Mouse (Mus musculus): ENCODE results near the gene Tas2r140. TPM values are rescaled to one million over a fixed set of nuclear protein-coding genes. Genes with fewer than 3 reads are reported as not detected.

Gene Tas2r140
- total RNA-seq (2012; rRNA removed) = not detected in 2 replicates

DNA sequence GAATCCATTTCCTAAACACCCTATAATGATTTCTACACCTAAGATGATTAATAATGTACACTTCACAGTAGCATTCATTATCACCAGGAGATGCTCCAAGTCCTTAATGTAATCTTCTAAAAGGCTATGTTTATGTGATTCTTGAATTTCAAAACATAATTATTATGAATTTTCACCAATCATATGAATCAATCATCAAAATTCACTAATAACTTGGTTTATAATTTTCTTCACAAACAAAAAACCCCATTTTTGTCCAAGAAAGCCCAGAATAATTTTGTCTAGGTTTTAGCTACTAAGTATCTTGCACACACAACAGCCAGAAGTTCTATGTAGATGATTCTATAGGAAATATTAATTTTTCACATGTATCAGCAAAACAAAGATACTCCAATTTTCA, at the start of gene Tas2r140:
Gene Tas2r140 (minus strand): TSS at position 101 of the 400 bp plus-strand sequence.
- Histone ChIP-seq H3K36me3 (ENCODE audit: control insufficient read depth, insufficient read depth, low read length, poor library complexity, severe bottlenecking) (no peaks in the 10 kb centered on the region), H3K27ac (ENCODE audit: insufficient read depth, low read depth, low read length, poor library complexity, severe bottlenecking) (no peak within 1 kb of the TSS), H3K4me1 (ENCODE audit: control insufficient read depth in 2 of 2, insufficient read depth in 2 of 2, low read length in 2 of 2, poor library complexity in 1 of 2) (no peaks in the 10 kb centered on the region), H3K4me3 (ENCODE audit: insufficient read depth in 1 of 2, low read depth in 1 of 2, low read length in 2 of 2, poor library complexity in 1 of 2, severe bottlenecking in 1 of 2) (no peak within 1 kb of the TSS), H3K9me3 (ENCODE audit: control insufficient read depth, insufficient read depth, low read depth, low read length) (no peaks in the 10 kb centered on the region), H3K9ac (ENCODE audit: insufficient read depth, low read depth, low read length, poor library complexity, severe bottlenecking) (no peak within 1 kb of the TSS)
- DNase-seq (ENCODE audit: low read depth, low spot score) = no peak
- in situ Hi-C loops (cut with MboI; ENCODE audit: low sequenced_read_pairs in 2 of 2, unreplicated experiment in 2 of 2) = no loop called here
- TF ChIP-seq MAFK (IDR thresholded peaks at IDR 0.05; ENCODE audit: insufficient read depth, low read depth, low read length) (no peak), CHD2 (IDR thresholded peaks at IDR 0.05; ENCODE audit: low read depth, low read length) (no peak)

DNA sequence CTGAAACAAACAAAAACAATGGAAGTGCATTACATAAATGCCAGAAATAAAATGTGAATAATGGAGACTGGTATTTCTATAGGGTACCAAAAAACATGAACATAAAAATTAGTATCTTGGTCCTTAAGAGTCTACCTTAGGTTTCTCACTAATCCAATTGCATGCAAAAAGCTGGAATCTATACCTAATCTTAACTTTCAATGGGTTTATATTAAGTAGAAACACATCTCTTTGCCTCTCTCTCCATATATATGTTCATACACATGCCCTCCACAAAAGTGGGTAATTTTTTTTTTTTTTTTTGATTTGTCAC, 48.9 kb upstream of the Tas2r140 start, which contains the start of gene Smim10l1:
Gene Smim10l1 (plus strand): TSS at position 301 of the 313 bp plus-strand sequence.
- Histone ChIP-seq H3K9ac (ENCODE audit: insufficient read depth, low read depth, low read length, poor library complexity, severe bottlenecking) (peak within 1 kb of the TSS; percentile 99), H3K36me3 (ENCODE audit: control insufficient read depth, insufficient read depth, low read length, poor library complexity, severe bottlenecking) (no peaks in the 10 kb centered on the region), H3K9me3 (ENCODE audit: control insufficient read depth, insufficient read depth, low read depth, low read length) (no peaks in the 10 kb centered on the region), H3K4me1 (ENCODE audit: control insufficient read depth in 2 of 2, insufficient read depth in 2 of 2, low read length in 2 of 2, poor library complexity in 1 of 2) (no peaks in the 10 kb centered on the region), H3K27ac (ENCODE audit: insufficient read depth, low read depth, low read length, poor library complexity, severe bottlenecking) (peak within 1 kb of the TSS; percentile 91), H3K4me3 (ENCODE audit: insufficient read depth in 1 of 2, low read depth in 1 of 2, low read length in 2 of 2, poor library complexity in 1 of 2, severe bottlenecking in 1 of 2) (peak within 1 kb of the TSS; percentile 77 to 88)
- TF ChIP-seq CHD2 (IDR thresholded peaks at IDR 0.05; ENCODE audit: low read depth, low read length) = no peak
- TF ChIP-seq ZNF384 (IDR thresholded peaks at IDR 0.05; ENCODE audit: low read depth, low read length) = 0 out of 2 replicates have a peak, but pooled peaks have one; percentile 33
- in situ Hi-C loops (cut with MboI; ENCODE audit: low sequenced_read_pairs in 2 of 2, unreplicated experiment in 2 of 2) = no loop called here
- DNase-seq (ENCODE audit: low read depth, low spot score) = no peak

DNA sequence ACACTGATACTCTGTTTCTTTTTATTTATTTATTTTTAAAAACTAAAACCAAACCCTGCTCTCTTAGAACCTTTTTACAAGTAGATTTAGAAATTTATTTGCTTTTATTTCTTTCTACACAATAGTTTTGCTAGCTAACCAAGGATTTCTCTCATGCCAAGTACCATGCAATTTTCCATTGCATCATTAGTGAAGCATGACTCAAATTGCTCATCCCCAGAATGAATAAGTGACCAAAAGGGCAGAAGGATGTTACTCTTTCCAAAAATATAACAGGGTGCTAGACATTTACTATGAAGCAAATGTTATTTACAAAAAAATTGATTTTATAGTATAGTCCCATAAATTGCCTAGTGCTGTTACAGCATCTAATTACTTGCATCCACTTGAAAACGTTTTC, 46.8 kb upstream of the Tas2r140 start:
- H3K4me1 ChIP-seq (ENCODE audit: control insufficient read depth in 2 of 2, insufficient read depth in 2 of 2, low read length in 2 of 2, poor library complexity in 1 of 2) = no peaks in the 10 kb centered on the region
- H3K4me3 ChIP-seq (ENCODE audit: insufficient read depth in 1 of 2, low read depth in 1 of 2, low read length in 2 of 2, poor library complexity in 1 of 2, severe bottlenecking in 1 of 2) = no peak overlapping the region
- H3K9me3 ChIP-seq (ENCODE audit: control insufficient read depth, insufficient read depth, low read depth, low read length) = no peaks in the 10 kb centered on the region
- H3K9ac ChIP-seq (ENCODE audit: insufficient read depth, low read depth, low read length, poor library complexity, severe bottlenecking) = no peak overlapping the region
- no peak for DNase-seq (ENCODE audit: low read depth, low spot score)
- no peaks in the 10 kb centered on the region for H3K36me3 ChIP-seq (ENCODE audit: control insufficient read depth, insufficient read depth, low read length, poor library complexity, severe bottlenecking)
- in situ Hi-C loops (cut with MboI; ENCODE audit: low sequenced_read_pairs in 2 of 2, unreplicated experiment in 2 of 2) = no loop called here
- H3K27ac ChIP-seq (ENCODE audit: insufficient read depth, low read depth, low read length, poor library complexity, severe bottlenecking) = no peak overlapping the region
- no peak for TF ChIP-seq MAFK (IDR thresholded peaks at IDR 0.05; ENCODE audit: insufficient read depth, low read depth, low read length)
- no peak for TF ChIP-seq HCFC1 (IDR thresholded peaks at IDR 0.05; ENCODE audit: borderline replicate concordance, insufficient read depth, low read length)
- no peak for TF ChIP-seq CHD2 (IDR thresholded peaks at IDR 0.05; ENCODE audit: low read depth, low read length)
- no peak for TF ChIP-seq ZC3H11A (IDR thresholded peaks at IDR 0.05; ENCODE audit: borderline replicate concordance, low read depth, low read length)
- no peak for TF ChIP-seq ZNF384 (IDR thresholded peaks at IDR 0.05; ENCODE audit: low read depth, low read length)

DNA sequence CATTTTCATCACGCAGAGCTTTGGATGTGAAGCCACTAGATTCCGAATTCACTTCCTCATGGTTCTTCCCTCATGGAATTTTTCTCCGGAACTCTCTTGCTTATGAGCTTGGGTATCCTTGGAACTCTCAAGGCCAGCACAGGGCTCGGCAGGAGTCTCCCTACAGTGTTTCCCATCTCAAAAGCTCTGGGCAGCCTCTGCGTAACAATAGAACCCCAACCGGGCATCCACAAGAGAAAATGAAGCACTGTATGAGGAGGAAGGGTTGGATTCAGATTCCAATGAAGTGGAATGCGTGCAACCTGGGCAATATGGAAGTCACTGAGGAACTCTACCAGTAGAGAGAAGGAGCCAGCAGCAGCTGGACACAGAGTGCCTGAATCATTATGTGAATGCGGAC, 36.6 kb upstream of the Tas2r140 start:
- no peaks in the 10 kb centered on the region for H3K9me3 ChIP-seq (ENCODE audit: control insufficient read depth, insufficient read depth, low read depth, low read length)
- DNase-seq (ENCODE audit: low read depth, low spot score) = no peak
- H3K4me3 ChIP-seq (ENCODE audit: insufficient read depth in 1 of 2, low read depth in 1 of 2, low read length in 2 of 2, poor library complexity in 1 of 2, severe bottlenecking in 1 of 2) = no peak overlapping the region
- H3K27ac ChIP-seq (ENCODE audit: insufficient read depth, low read depth, low read length, poor library complexity, severe bottlenecking) = no peak overlapping the region
- TF ChIP-seq CHD2 (IDR thresholded peaks at IDR 0.05; ENCODE audit: low read depth, low read length) (no peak), MAFK (IDR thresholded peaks at IDR 0.05; ENCODE audit: insufficient read depth, low read depth, low read length) (no peak), ZNF384 (IDR thresholded peaks at IDR 0.05; ENCODE audit: low read depth, low read length) (no peak), ZC3H11A (IDR thresholded peaks at IDR 0.05; ENCODE audit: borderline replicate concordance, low read depth, low read length) (no peak), HCFC1 (IDR thresholded peaks at IDR 0.05; ENCODE audit: borderline replicate concordance, insufficient read depth, low read length) (no peak)
- H3K36me3 ChIP-seq (ENCODE audit: control insufficient read depth, insufficient read depth, low read length, poor library complexity, severe bottlenecking) = no peaks in the 10 kb centered on the region
- in situ Hi-C loops (cut with MboI; ENCODE audit: low sequenced_read_pairs in 2 of 2, unreplicated experiment in 2 of 2) = no loop called here
- H3K9ac ChIP-seq (ENCODE audit: insufficient read depth, low read depth, low read length, poor library complexity, severe bottlenecking) = no peak overlapping the region
- peaks cover 2 to 9% of the 10 kb centered on the region in 2 experiments; a peak in 3 of 4 replicates for H3K4me1 ChIP-seq (ENCODE audit: control insufficient read depth in 2 of 2, insufficient read depth in 2 of 2, low read length in 2 of 2, poor library complexity in 1 of 2)

DNA sequence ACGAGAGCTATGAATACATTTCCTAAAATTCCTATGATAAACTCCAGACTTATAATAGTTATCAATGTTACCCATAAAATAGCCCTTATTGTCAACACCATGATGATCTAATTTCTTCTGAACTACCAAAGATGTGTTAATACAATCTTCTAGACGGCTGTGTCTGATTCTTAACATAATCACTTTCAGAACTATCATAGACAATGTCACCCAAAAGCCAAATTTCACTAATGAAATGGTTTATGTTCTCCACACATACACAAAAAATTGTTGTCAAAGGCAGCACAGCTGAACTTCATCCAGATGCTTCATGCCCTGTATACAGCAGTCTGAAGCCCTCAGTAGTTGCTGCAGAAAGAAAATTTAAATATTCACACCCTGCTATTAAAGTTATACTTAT, 18.6 kb downstream of the Tas2r140 start, which contains the start of gene Tas2r103:
Gene Tas2r103 (minus strand): TSS at position 101 of the 400 bp plus-strand sequence.
- Histone ChIP-seq H3K36me3 (ENCODE audit: control insufficient read depth, insufficient read depth, low read length, poor library complexity, severe bottlenecking) (no peaks in the 10 kb centered on the region), H3K9me3 (ENCODE audit: control insufficient read depth, insufficient read depth, low read depth, low read length) (no peaks in the 10 kb centered on the region), H3K4me1 (ENCODE audit: control insufficient read depth in 2 of 2, insufficient read depth in 2 of 2, low read length in 2 of 2, poor library complexity in 1 of 2) (no peaks in the 10 kb centered on the region), H3K9ac (ENCODE audit: insufficient read depth, low read depth, low read length, poor library complexity, severe bottlenecking) (no peak within 1 kb of the TSS), H3K4me3 (ENCODE audit: insufficient read depth in 1 of 2, low read depth in 1 of 2, low read length in 2 of 2, poor library complexity in 1 of 2, severe bottlenecking in 1 of 2) (no peak within 1 kb of the TSS), H3K27ac (ENCODE audit: insufficient read depth, low read depth, low read length, poor library complexity, severe bottlenecking) (no peak within 1 kb of the TSS)
- DNase-seq (ENCODE audit: low read depth, low spot score) = no peak
- TF ChIP-seq HCFC1 (IDR thresholded peaks at IDR 0.05; ENCODE audit: borderline replicate concordance, insufficient read depth, low read length) (no peak), MAFK (IDR thresholded peaks at IDR 0.05; ENCODE audit: insufficient read depth, low read depth, low read length) (no peak), CHD2 (IDR thresholded peaks at IDR 0.05; ENCODE audit: low read depth, low read length) (no peak), ZC3H11A (IDR thresholded peaks at IDR 0.05; ENCODE audit: borderline replicate concordance, low read depth, low read length) (no peak), ZNF384 (IDR thresholded peaks at IDR 0.05; ENCODE audit: low read depth, low read length) (no peak)
- in situ Hi-C loops (cut with MboI; ENCODE audit: low sequenced_read_pairs in 2 of 2, unreplicated experiment in 2 of 2) = no loop called here

Other genes starting within 250 kb of the Tas2r140 start
- gene Tas2r123, start 208.7 kb downstream of the Tas2r140 start, total RNA-seq (2012; rRNA removed) = not detected in 2 replicates
- gene Tas2r116, start 200.4 kb downstream of the Tas2r140 start, total RNA-seq (2012; rRNA removed) = not detected in 2 replicates
- not detected in 2 replicates for gene Tas2r110, start 187.8 kb downstream of the Tas2r140 start, total RNA-seq (2012; rRNA removed)
- gene Tas2r113, start 162.8 kb downstream of the Tas2r140 start, total RNA-seq (2012; rRNA removed) = not detected in 2 replicates
- not detected in 2 replicates for gene Tas2r125, start 146.2 kb downstream of the Tas2r140 start, total RNA-seq (2012; rRNA removed)
- not detected in 2 replicates for gene Tas2r129, start 104.7 kb downstream of the Tas2r140 start, total RNA-seq (2012; rRNA removed)
- gene Tas2r131, start 97.9 kb downstream of the Tas2r140 start, total RNA-seq (2012; rRNA removed) = not detected in 2 replicates
- gene Tas2r109, start 74.9 kb downstream of the Tas2r140 start, total RNA-seq (2012; rRNA removed) = not detected in 2 replicates
- not detected in 2 replicates for gene Tas2r103, start 18.7 kb downstream of the Tas2r140 start, total RNA-seq (2012; rRNA removed)
- 10.2 and 10.4 TPM in 2 replicates for gene Smim10l1, start 49.1 kb upstream of the Tas2r140 start, total RNA-seq (2012; rRNA removed)
- gene 5530400C23Rik, start 236.4 kb upstream of the Tas2r140 start, total RNA-seq (2012; rRNA removed) = not detected in 2 replicates